Mouse (Mus musculus) layer of hippocampus, adult 2 months (tissue): Measurements from ENCODE around the gene Brca1. TPM values are rescaled to one million over a fixed set of nuclear protein-coding genes. Genes with fewer than 3 reads are reported as not detected.
"Not testable (repeated sequence)": the region's sequence is repeated elsewhere in the genome, so short reads cannot be mapped to it uniquely, and the experiment has no call there.

Experiments used
- DNase-seq, 2 experiments: peaks; one replicate each; pipeline ENCODE4 v3.0.0; 2022; ENCODE audit warnings: low spot score in 2 of 2
- H3K27ac ChIP-seq: fragments of 200-600 bp; 2 replicates; pipeline ENCODE4 v1.8.1; 2022
- H3K4me3 ChIP-seq: fragments of 200-600 bp; 2 replicates; pipeline ENCODE4 v1.8.1; 2022; ENCODE audit warnings: mild to moderate bottlenecking
- CTCF ChIP-seq: fragments of 200-600 bp; conservative IDR thresholded peaks from 2 replicates; pipeline ENCODE4 v1.8.1; 2022; ENCODE audit warnings: antibody characterized with exemption, mild to moderate bottlenecking, moderate library complexity
- total RNA-seq, 2 experiments: library from RNA; stranded (reverse); gene quantifications; 2 replicates each; pipeline ENCODE4 v1.2.3; 2021

Gene Brca1
- total RNA-seq, 2 experiments from 2014 or later, result 1.3 TPM

GRCm38 (mm10) chr11:101448899-101449298 lies 102.9 kb downstream of the Brca1 start:
- DNase-seq, result no peak
- Histone ChIP-seq H3K27ac (no peak overlapping the region; the same call in 1 of the 2 replicates), H3K4me3 (peak overlapping the region; percentile 46)
- TF ChIP-seq CTCF, result no peak

DNA sequence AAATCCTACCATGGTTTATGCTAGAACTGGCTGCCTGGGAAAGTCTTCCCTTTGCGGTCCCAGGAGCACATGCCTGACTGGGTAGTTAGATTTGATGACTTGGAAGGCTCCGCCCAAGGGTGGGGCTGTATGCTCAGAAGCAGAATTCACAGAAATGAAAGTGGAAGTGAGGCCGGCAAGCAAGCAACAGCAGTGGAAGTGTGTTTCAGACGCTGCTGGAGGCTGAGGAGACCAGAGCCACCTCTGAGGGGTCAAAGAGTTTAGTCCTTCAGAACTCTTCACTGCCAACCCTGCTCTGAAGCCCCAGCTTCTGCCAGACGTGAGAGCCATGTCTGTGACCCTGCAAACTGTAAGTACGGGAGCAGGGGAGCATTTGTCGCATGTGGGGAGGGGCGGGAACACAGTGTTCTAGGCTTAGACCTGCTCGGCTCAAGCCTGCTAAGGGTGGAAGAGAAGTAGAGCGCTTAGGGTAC lies 103.4 kb downstream of the Brca1 start, which contains the start of gene Ifi35:
TSS of gene Ifi35 (plus strand) at position 134 of the 473 bp plus-strand sequence.
- no peak for DNase-seq
- no peak for TF ChIP-seq CTCF
- H3K4me3 ChIP-seq, result peak within 1 kb of the TSS; percentile 46
- H3K27ac ChIP-seq, result no peak within 1 kb of the TSS; the same call in 1 of the 2 replicates

- no peak overlapping the region for H3K27ac ChIP-seq
- H3K4me3 ChIP-seq, result no peak overlapping the region
- DNase-seq, result no peak
- no peak for TF ChIP-seq CTCF
Measured at GRCm38 (mm10) chr11:101447786-101448185, 104.0 kb downstream of the Brca1 start.

- H3K4me3 ChIP-seq, H3K27ac ChIP-seq, DNase-seq: not testable (repeated sequence)
Measured at GRCm38 (mm10) chr11:101446860-101447259, 104.9 kb downstream of the Brca1 start.

DNA sequence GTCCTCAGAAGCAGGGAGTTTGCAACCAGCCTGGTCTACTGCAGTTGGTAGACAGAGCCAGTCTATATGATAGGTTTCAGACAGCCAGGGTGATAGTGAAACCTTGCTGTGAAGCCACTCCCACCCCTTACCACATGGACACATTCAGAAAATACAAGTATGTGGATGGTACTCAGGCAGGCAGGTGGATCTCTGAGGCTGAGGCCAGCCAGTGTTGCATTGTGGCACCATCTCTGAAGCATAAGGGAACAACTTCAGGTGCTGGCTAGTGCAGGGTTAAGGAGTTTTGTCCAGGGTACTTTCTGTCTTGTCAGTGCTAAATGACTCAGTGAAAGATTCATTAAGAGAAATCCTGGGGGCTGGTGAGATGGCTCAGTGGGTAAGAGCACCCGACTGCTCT lies 105.4 kb downstream of the Brca1 start:
- H3K27ac ChIP-seq, result no peak overlapping the region
- TF ChIP-seq CTCF, result no peak
- no peak for DNase-seq
- H3K4me3 ChIP-seq, result no peak overlapping the region

DNA sequence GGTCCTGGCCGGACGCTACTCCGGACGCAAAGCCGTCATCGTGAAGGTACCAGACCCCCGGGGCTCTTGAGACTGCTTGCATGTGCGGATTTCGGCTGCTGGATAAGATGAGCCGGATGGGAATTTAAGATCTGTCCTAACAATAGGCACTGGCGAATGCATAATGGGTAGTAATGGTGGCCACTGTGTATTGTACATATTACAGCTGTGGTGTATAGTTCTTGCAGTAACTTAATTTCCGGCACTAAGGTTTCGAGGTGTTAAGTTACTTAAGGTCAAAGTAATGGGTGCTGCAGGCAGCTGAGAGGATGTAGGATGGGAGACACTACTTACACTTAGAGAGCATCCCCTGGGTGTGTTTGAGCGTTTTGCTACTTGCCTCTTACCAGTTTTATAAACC lies 109.0 kb downstream of the Brca1 start:
- DNase-seq, result no peak
- TF ChIP-seq CTCF, result no peak
- peak overlapping the region; percentile 71 for H3K4me3 ChIP-seq
- peak overlapping the region; percentile 95 for H3K27ac ChIP-seq

- peak; percentile 69 for TF ChIP-seq CTCF
Measured at GRCm38 (mm10) chr11:101442127-101442693, 109.5 kb downstream of the Brca1 start, which contains the start of gene Rpl27. TSS of gene Rpl27 (plus strand) at chr11:101442298.

GRCm38 (mm10) chr11:101441450-101442126 lies 110.2 kb downstream of the Brca1 start:
- not testable (repeated sequence) for H3K4me3 ChIP-seq, H3K27ac ChIP-seq, DNase-seq

More at GRCm38 (mm10) chr11:101442127-101442693, 109.5 kb downstream of the Brca1 start, which contains the start of gene Rpl27:
- Histone ChIP-seq H3K27ac (peak within 1 kb of the TSS; percentile 95), H3K4me3 (peak within 1 kb of the TSS; percentile 71)
- peak; percentile 96 to 99 for DNase-seq

Other genes starting within 250 kb of the Brca1 start
- 100 to 1,000 TPM; 219 to 223 TPM for gene Becn1, start 249.7 kb downstream of the Brca1 start, total RNA-seq
- gene Psme3, start 235.7 kb downstream of the Brca1 start, total RNA-seq, result 100 to 1,000 TPM; 121 TPM
- gene Aoc2, start 226.9 kb downstream of the Brca1 start, total RNA-seq, result 1 to 10 TPM; 6.8 to 7.5 TPM
- under 1 TPM; 0.64 to 0.74 TPM for gene Aoc3, start 221.3 kb downstream of the Brca1 start, total RNA-seq
- gene G6pc, start 184.4 kb downstream of the Brca1 start, total RNA-seq, result not detected
- gene Aarsd1, start 134.3 kb downstream of the Brca1 start, total RNA-seq, result 10 to 100 TPM; 47.2 to 51.2 TPM
- gene Gm27029, start 127.2 kb downstream of the Brca1 start, total RNA-seq, result 1 to 10 TPM; 6.7 to 7.4 TPM
- 10 to 100 TPM; 31.9 to 33.5 TPM for gene Rundc1, start 126.9 kb downstream of the Brca1 start, total RNA-seq
- 1 to 10 TPM in 1 of 2 experiments, under 1 TPM in 1; 0.71 to 2.0 TPM for gene Ptges3l, start 126.6 kb downstream of the Brca1 start, total RNA-seq
- 10 to 100 TPM; 31.6 to 32.9 TPM for gene Rpl27, start 109.7 kb downstream of the Brca1 start, total RNA-seq
- 1 to 10 TPM; 2.4 to 3.5 TPM for gene Ifi35, start 103.5 kb downstream of the Brca1 start, total RNA-seq
- gene Rnd2, start 87.0 kb downstream of the Brca1 start, total RNA-seq, result 100 to 1,000 TPM; 113 to 122 TPM
- gene Vat1, start 85.7 kb downstream of the Brca1 start, total RNA-seq, result 10 to 100 TPM; 25.3 to 27.7 TPM
- gene Nbr1, start 194 bp upstream of the Brca1 start, total RNA-seq, result 100 to 1,000 TPM; 199 to 221 TPM
- 1 to 10 TPM; 2.4 to 4.2 TPM for gene Tmem106a, start 30.3 kb upstream of the Brca1 start, total RNA-seq
- gene Gm11634, start 47.3 kb upstream of the Brca1 start, total RNA-seq, result not detected
- 1 to 10 TPM; 8.4 to 10.0 TPM for gene Rdm1, start 75.2 kb upstream of the Brca1 start, total RNA-seq
- gene Arl4d, start 113.6 kb upstream of the Brca1 start, total RNA-seq, result 10 to 100 TPM; 10.6 to 16.0 TPM
- gene Dhx8, start 181.0 kb upstream of the Brca1 start, total RNA-seq, result 10 to 100 TPM; 33.2 to 38.4 TPM
- 10 to 100 TPM; 10.1 to 10.7 TPM for gene Etv4, start 233.4 kb upstream of the Brca1 start, total RNA-seq